Mouse (Mus musculus): ENCODE measurements around the gene Rbl2. TPM values are rescaled to one million over a fixed set of nuclear protein-coding genes. Genes with fewer than 3 reads are reported as not detected.

Gene Rbl2
- polyA plus RNA-seq, 1 experiment: 21.5 TPM

DNA sequence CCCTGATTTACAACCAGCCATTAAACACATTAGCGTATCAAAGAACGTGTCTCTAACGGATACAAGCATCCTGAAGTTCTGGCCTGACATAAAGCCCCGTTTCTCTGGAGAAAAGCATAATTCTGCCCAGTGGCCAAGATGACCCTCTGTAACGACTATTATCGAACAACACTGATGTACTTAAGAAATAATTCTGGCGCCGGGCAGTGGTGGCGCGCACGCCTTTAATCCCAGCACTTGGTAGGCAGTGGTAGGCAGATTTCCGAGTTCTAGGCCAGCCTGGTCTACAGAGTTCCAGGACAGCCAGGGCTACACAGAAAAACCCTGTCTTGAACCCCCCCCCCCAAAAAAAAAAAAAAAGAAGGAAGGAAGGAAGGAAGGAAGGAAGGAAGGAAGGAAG lies 64.8 kb downstream of the Rbl2 start:
- Histone ChIP-seq H3K27ac (ENCODE audit: insufficient read depth, low read length) (no peak overlapping the region), H3K36me3 (ENCODE audit: control insufficient read depth, insufficient read depth, low read length) (no peaks in the 10 kb centered on the region), H3K4me1 (ENCODE audit: control insufficient read depth, insufficient read depth, insufficient read length) (no peaks in the 10 kb centered on the region; the same call in 1 of the 2 replicates), H3K27me3 (ENCODE audit: control insufficient read depth, insufficient read depth, low read length) (no peaks in the 10 kb centered on the region), H3K4me3 (ENCODE audit: extremely low read depth, insufficient read depth, insufficient read length) (no peak overlapping the region)
- WGBS: 81% methylated on average over 12 of the region's 12 CpGs
- no peak for DNase-seq (ENCODE audit: low read depth in 1 of 2, low spot score in 2 of 2)
- TF ChIP-seq POLR2A (IDR thresholded peaks at IDR 0.05; ENCODE audit: low read depth, low read length) (no peak), CTCF (IDR thresholded peaks at IDR 0.05; ENCODE audit: extremely low read depth, insufficient read depth, insufficient read length, insufficient replicate concordance) (no peak)

DNA sequence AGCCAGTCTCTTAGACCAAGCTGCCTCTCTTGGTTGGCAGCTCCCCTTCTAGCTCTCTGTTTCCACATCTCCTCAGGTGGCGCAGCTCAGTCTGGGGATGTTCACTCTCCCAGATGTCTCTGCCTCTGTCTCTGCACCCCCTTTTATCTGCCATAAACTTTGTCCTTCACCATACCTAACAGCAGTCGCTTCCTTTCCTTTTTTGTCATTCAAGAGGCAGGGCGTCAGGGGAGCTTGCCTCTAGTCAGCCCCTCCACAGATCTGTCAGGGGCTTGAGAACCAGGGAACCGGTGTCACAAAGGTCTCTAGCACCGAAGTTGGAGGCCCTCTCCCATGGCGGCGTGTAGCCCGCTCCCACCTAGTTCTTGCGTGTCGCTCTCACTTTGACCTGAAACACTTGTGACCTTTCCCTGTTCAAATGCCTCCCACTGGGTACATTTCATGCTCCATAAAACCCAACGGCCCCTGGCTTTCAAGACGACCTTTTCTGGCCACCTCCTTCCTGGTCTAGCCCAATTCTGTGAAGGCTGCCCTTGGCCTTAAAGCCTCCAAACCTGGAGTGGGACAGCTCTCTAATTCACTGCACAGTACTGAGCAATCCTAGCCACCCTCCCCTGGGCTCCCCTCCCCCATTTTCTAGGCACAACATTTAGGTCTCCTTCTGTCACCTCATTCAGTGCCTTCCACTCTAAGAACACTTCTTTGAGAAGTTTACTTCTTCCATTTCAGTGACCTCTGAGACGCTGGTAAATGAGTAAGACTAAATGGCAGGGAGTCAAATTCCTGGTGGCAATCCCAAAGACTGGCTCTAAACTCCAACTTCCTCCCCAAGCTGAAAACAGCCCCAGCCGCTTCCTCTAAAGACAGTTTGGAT lies 65.7 kb downstream of the Rbl2 start:
- 85% methylated on average over 14 of the region's 14 CpGs for WGBS
- DNase-seq (ENCODE audit: low read depth in 1 of 2, low spot score in 2 of 2): no peak
- Histone ChIP-seq H3K27me3 (ENCODE audit: control insufficient read depth, insufficient read depth, low read length) (no peaks in the 10 kb centered on the region), H3K27ac (ENCODE audit: insufficient read depth, low read length) (no peak overlapping the region), H3K4me3 (ENCODE audit: extremely low read depth, insufficient read depth, insufficient read length) (no peak overlapping the region), H3K36me3 (ENCODE audit: control insufficient read depth, insufficient read depth, low read length) (no peaks in the 10 kb centered on the region), H3K4me1 (ENCODE audit: control insufficient read depth, insufficient read depth, insufficient read length) (no peaks in the 10 kb centered on the region; the same call in 1 of the 2 replicates)
- TF ChIP-seq CTCF (IDR thresholded peaks at IDR 0.05; ENCODE audit: extremely low read depth, insufficient read depth, insufficient read length, insufficient replicate concordance) (no peak), POLR2A (IDR thresholded peaks at IDR 0.05; ENCODE audit: low read depth, low read length) (no peak)

DNA sequence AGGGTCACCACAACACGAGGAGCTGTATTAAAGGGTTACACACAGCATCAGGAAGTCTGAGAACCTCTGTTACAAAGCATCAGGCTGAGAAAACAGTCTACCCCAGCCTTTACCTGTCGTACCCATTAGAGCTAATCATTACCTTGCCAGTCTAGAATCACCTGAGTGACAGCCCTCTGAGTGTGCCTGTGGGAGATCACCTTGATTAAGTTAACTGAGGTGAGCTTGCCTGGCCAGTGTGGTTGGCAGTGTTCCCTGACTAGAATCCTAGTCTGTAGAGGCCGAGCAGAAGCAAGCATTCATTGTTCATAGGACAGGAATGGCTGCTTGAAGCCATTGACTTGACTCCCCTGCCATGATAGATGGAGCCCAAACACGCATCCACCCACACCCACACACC lies 71.0 kb downstream of the Rbl2 start:
- no peak for DNase-seq (ENCODE audit: low read depth in 1 of 2, low spot score in 2 of 2)
- no peaks in the 10 kb centered on the region for H3K27me3 ChIP-seq (ENCODE audit: control insufficient read depth, insufficient read depth, low read length)
- H3K27ac ChIP-seq (ENCODE audit: insufficient read depth, low read length): no peak overlapping the region
- no peaks in the 10 kb centered on the region for H3K4me1 ChIP-seq (ENCODE audit: control insufficient read depth, insufficient read depth, insufficient read length)
- TF ChIP-seq POLR2A (IDR thresholded peaks at IDR 0.05; ENCODE audit: low read depth, low read length): no peak
- no peak for TF ChIP-seq CTCF (IDR thresholded peaks at IDR 0.05; ENCODE audit: extremely low read depth, insufficient read depth, insufficient read length, insufficient replicate concordance)
- H3K36me3 ChIP-seq (ENCODE audit: control insufficient read depth, insufficient read depth, low read length): no peaks in the 10 kb centered on the region
- 85% methylated on average over 4 of the region's 4 CpGs for whole genome bisulfite sequencing
- no peak overlapping the region for H3K4me3 ChIP-seq (ENCODE audit: extremely low read depth, insufficient read depth, insufficient read length)

DNA sequence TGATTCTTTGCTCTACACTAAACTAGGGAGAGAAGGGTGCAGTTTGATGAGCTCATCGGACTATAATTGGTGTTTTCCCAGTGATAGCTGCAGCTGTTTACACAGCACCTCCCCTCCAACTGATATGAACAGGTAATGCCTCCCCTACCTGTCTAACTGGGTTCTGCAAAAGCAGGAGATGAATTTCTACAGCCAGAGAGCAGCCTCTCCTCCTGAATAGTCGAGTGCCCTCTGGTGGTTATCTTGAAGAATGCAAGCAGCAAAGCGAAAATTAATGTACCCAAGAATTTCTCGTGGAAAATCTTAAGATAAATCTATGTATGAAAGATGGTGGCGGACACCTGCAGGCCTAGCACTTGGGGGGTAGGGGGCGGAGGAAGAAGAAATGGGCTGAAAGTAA lies 77.9 kb downstream of the Rbl2 start:
- Histone ChIP-seq H3K27ac (ENCODE audit: insufficient read depth, low read length) (no peak overlapping the region), H3K27me3 (ENCODE audit: control insufficient read depth, insufficient read depth, low read length) (no peaks in the 10 kb centered on the region), H3K36me3 (ENCODE audit: control insufficient read depth, insufficient read depth, low read length) (no peaks in the 10 kb centered on the region), H3K4me3 (ENCODE audit: extremely low read depth, insufficient read depth, insufficient read length) (no peak overlapping the region), H3K4me1 (ENCODE audit: control insufficient read depth, insufficient read depth, insufficient read length) (no peaks in the 10 kb centered on the region; the same call in 1 of the 2 replicates)
- WGBS: 10% methylated on average over 6 of the region's 6 CpGs
- no peak for TF ChIP-seq POLR2A (IDR thresholded peaks at IDR 0.05; ENCODE audit: low read depth, low read length)
- peak; percentile 48; the same call in 1 of the 2 replicates for TF ChIP-seq CTCF (IDR thresholded peaks at IDR 0.05; ENCODE audit: extremely low read depth, insufficient read depth, insufficient read length, insufficient replicate concordance)
- peak; percentile 33 to 37 for DNase-seq (ENCODE audit: low read depth in 1 of 2, low spot score in 2 of 2)

DNA sequence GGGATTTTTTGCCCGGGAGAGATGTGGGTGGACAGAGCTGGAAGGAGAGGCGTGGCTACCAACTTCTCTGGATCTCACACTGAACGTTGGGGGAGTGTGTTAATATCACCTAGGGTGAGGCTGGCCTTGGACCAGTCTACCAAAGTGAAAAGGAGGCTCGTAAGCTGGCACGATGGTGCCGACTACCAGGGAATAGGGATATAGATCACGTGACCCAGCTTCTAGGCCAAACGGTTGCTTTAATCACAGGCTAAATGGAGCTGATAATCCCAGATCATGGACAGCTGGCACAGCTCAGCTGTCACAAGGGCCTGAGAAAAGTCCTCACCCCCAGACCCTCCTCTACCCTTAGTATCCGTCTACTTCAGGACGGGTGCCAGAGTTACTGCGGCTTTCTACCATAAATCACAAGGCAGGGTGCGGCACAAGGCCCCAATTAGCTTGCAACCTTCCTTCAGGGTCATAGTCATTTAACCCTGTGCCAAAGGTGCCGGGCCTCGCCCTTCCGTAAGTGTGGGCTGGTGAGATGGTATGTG lies 78.9 kb downstream of the Rbl2 start:
- 84% methylated on average over 15 of the region's 15 CpGs for WGBS
- H3K4me1 ChIP-seq (ENCODE audit: control insufficient read depth, insufficient read depth, insufficient read length): no peaks in the 10 kb centered on the region; the same call in 1 of the 2 replicates
- no peak for TF ChIP-seq CTCF (IDR thresholded peaks at IDR 0.05; ENCODE audit: extremely low read depth, insufficient read depth, insufficient read length, insufficient replicate concordance)
- no peak for TF ChIP-seq POLR2A (IDR thresholded peaks at IDR 0.05; ENCODE audit: low read depth, low read length)
- H3K36me3 ChIP-seq (ENCODE audit: control insufficient read depth, insufficient read depth, low read length): no peaks in the 10 kb centered on the region
- H3K27me3 ChIP-seq (ENCODE audit: control insufficient read depth, insufficient read depth, low read length): no peaks in the 10 kb centered on the region
- DNase-seq (ENCODE audit: low read depth in 1 of 2, low spot score in 2 of 2): no peak
- H3K4me3 ChIP-seq (ENCODE audit: extremely low read depth, insufficient read depth, insufficient read length): no peak overlapping the region
- H3K27ac ChIP-seq (ENCODE audit: insufficient read depth, low read length): no peak overlapping the region

DNA sequence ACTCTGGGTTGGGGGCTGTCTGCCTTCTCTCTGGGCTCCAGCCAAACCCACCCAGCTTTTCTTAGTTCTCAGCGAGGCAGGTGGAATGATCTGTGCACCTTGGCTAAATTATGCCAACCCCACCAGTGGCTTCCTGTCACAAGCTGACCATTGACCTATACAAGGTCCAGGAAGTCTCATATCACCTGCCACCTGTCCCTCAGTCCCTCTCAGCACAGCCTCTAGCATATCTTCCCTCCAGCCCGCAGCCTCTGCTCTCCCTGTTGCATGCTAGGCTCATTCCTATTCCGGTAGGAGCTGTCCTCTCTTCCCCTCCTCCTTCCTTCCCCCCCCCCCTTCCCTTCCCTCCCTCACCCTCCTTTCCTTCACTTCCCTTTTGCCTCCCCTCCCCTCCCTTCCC lies 79.4 kb downstream of the Rbl2 start:
- H3K27ac ChIP-seq (ENCODE audit: insufficient read depth, low read length): no peak overlapping the region
- H3K27me3 ChIP-seq (ENCODE audit: control insufficient read depth, insufficient read depth, low read length): no peaks in the 10 kb centered on the region
- 77% methylated on average over 3 of the region's 3 CpGs for WGBS
- TF ChIP-seq POLR2A (IDR thresholded peaks at IDR 0.05; ENCODE audit: low read depth, low read length) (no peak), CTCF (IDR thresholded peaks at IDR 0.05; ENCODE audit: extremely low read depth, insufficient read depth, insufficient read length, insufficient replicate concordance) (no peak)
- no peak for DNase-seq (ENCODE audit: low read depth in 1 of 2, low spot score in 2 of 2)
- H3K4me3 ChIP-seq (ENCODE audit: extremely low read depth, insufficient read depth, insufficient read length): no peak overlapping the region
- H3K4me1 ChIP-seq (ENCODE audit: control insufficient read depth, insufficient read depth, insufficient read length): no peaks in the 10 kb centered on the region; the same call in 1 of the 2 replicates
- H3K36me3 ChIP-seq (ENCODE audit: control insufficient read depth, insufficient read depth, low read length): no peaks in the 10 kb centered on the region

DNA sequence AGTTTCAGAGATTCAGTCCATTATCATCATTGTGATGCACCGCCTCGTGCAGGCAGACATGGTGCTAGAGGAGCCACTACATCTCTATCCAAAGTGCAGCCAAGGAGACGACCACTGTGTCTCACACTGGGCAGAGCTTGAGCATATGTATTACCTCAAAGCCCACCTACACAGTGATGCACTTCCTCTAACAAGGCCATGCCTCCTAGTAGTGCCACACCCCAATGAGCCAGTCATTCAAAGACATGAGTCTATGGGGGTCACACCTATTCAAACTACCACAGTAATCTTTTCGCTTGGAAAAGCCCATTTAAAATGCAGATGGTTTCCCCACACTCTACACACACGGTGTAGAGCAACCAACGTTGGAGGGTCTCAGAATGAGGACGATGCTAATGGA lies 81.7 kb downstream of the Rbl2 start:
- H3K36me3 ChIP-seq (ENCODE audit: control insufficient read depth, insufficient read depth, low read length): no peaks in the 10 kb centered on the region
- no peak for TF ChIP-seq CTCF (IDR thresholded peaks at IDR 0.05; ENCODE audit: extremely low read depth, insufficient read depth, insufficient read length, insufficient replicate concordance)
- TF ChIP-seq POLR2A (IDR thresholded peaks at IDR 0.05; ENCODE audit: low read depth, low read length): no peak
- no peaks in the 10 kb centered on the region; the same call in 1 of the 2 replicates for H3K4me1 ChIP-seq (ENCODE audit: control insufficient read depth, insufficient read depth, insufficient read length)
- no peak overlapping the region for H3K27ac ChIP-seq (ENCODE audit: insufficient read depth, low read length)
- 90% methylated on average over 7 of the region's 7 CpGs for WGBS
- no peak for DNase-seq (ENCODE audit: low read depth in 1 of 2, low spot score in 2 of 2)
- H3K4me3 ChIP-seq (ENCODE audit: extremely low read depth, insufficient read depth, insufficient read length): no peak overlapping the region
- no peaks in the 10 kb centered on the region for H3K27me3 ChIP-seq (ENCODE audit: control insufficient read depth, insufficient read depth, low read length)
